Mouse (Mus musculus) liver, embryonic 14.5 days (tissue): ENCODE results near the gene Stam2.

Experiments used
- CTCF ChIP-seq: IDR thresholded peaks from 2 replicates; pipeline ENCODE4 v1.5.1; 2016; ENCODE audit warnings: antibody characterized with exemption, low read depth, control low read depth
- EP300 ChIP-seq: IDR thresholded peaks from 2 replicates; pipeline ENCODE4 v1.6.1; 2016; ENCODE audit warnings: antibody characterized with exemption, low read depth

- no peak for TF ChIP-seq CTCF
- TF ChIP-seq EP300: no peak
These were observed 67.2 kb downstream of the Stam2 start for GRCm38 (mm10) chr2:52674886-52675277.
